Mouse (Mus musculus) CH12.LX (cell line): ENCODE data around the gene Gtf2h1. TPM values are rescaled to one million over a fixed set of nuclear protein-coding genes. Genes with fewer than 3 reads are reported as not detected.

ENCODE experiments used
- DNase-seq: peaks from one replicate; pipeline ENCODE4 v3.0.0-alpha.2; 2013; ENCODE audit errors: extremely low read depth
- H3K27ac ChIP-seq: 2 replicates; pipeline ENCODE4 v1.5.1; 2012; ENCODE audit warnings: low read depth, mild to moderate bottlenecking, control low read depth, moderate library complexity; ENCODE audit not compliant: insufficient read depth
- H3K27me3 ChIP-seq: replicated peaks from 2 replicates; pipeline ENCODE3; 2012; ENCODE audit warnings: inconsistent platforms
- H3K36me3 ChIP-seq, 2 experiments: replicated peaks in 1 of 2; 2 replicates each; pipeline versions ENCODE3 to v1.6.1; 2012; ENCODE audit warnings: inconsistent platforms in 1 of 2, low read length in 1 of 2, mild to moderate bottlenecking in 1 of 2, mixed read lengths in 1 of 2, moderate library complexity in 1 of 2; ENCODE audit not compliant: control insufficient read depth in 1 of 2, insufficient read depth in 1 of 2
- H3K4me1 ChIP-seq, 2 experiments: 2 replicates each; pipeline ENCODE4 v1.6.1; 2012; ENCODE audit warnings: inconsistent platforms in 1 of 2, moderate library complexity in 1 of 2; ENCODE audit not compliant: insufficient read depth in 2 of 2, control insufficient read depth in 1 of 2
- H3K4me2 ChIP-seq: 2 replicates; pipeline ENCODE4 v1.6.1; 2012; ENCODE audit warnings: low read depth, mild to moderate bottlenecking, control low read depth; ENCODE audit not compliant: poor library complexity, insufficient read depth, severe bottlenecking
- H3K4me3 ChIP-seq, 3 experiments: fragments of 150-350 bp in 1 of 3; sonication (generic) in 1 of 3; replicated peaks in 1 of 3; 2 replicates each; pipeline versions ENCODE3 to v1.5.1; 2011 to 2012; ENCODE audit warnings: low read depth in 2 of 3, low read length in 2 of 3, mild to moderate bottlenecking in 2 of 3, moderate library complexity in 2 of 3, control low read depth in 1 of 3, improper control_type of control experiment in 1 of 3, inconsistent platforms in 1 of 3, mixed read lengths in 1 of 3; ENCODE audit not compliant: poor library complexity in 1 of 3
- H3K79me2 ChIP-seq: replicated peaks from 2 replicates; pipeline ENCODE4 v1.6.1; 2012; ENCODE audit warnings: mild to moderate bottlenecking, moderate library complexity; ENCODE audit not compliant: control insufficient read depth, poor library complexity, insufficient read depth, severe bottlenecking; ENCODE audit errors: extremely low read depth
- H3K9ac ChIP-seq: 2 replicates; pipeline ENCODE4 v1.6.1; 2012; ENCODE audit warnings: low read depth, mild to moderate bottlenecking, control low read depth, moderate library complexity; ENCODE audit not compliant: insufficient read depth
- H3K9me3 ChIP-seq: replicated peaks from 2 replicates; pipeline ENCODE3; 2012; ENCODE audit warnings: low read length, inconsistent platforms, mixed read lengths
- BHLHE40 ChIP-seq: IDR thresholded peaks from 2 replicates; pipeline ENCODE4 v1.6.1; 2011; ENCODE audit warnings: mild to moderate bottlenecking, low read depth, low read length, improper control_type of control experiment
- CHD1 ChIP-seq: IDR thresholded peaks from 2 replicates; pipeline ENCODE4 v1.6.1; 2012; ENCODE audit warnings: low read depth, low read length, improper control_type of control experiment, inconsistent platforms
- CTCF ChIP-seq, 2 experiments: IDR thresholded peaks in 1 of 2; conservative IDR thresholded peaks in 1 of 2; 2 replicates each; pipeline ENCODE4 v1.5.1; 2011 to 2012; ENCODE audit warnings: low read depth in 2 of 2, low read length in 2 of 2, improper control_type of control experiment in 1 of 2, inconsistent platforms in 1 of 2, mild to moderate bottlenecking in 1 of 2, moderate library complexity in 1 of 2
- E2F4 ChIP-seq: IDR thresholded peaks from 2 replicates; pipeline ENCODE4 v1.6.1; 2011; ENCODE audit warnings: low read depth, low read length, improper control_type of control experiment; ENCODE audit not compliant: insufficient replicate concordance
- EP300 ChIP-seq: IDR thresholded peaks from 2 replicates; pipeline ENCODE4 v1.6.1; 2011; ENCODE audit warnings: low read length, improper control_type of control experiment
- ETS1 ChIP-seq: conservative IDR thresholded peaks from 2 replicates; pipeline ENCODE4 v1.6.1; 2012; ENCODE audit warnings: low read depth, mild to moderate bottlenecking, inconsistent platforms, low read length, improper control_type of control experiment, moderate library complexity
- JUN ChIP-seq: IDR thresholded peaks from 2 replicates; pipeline ENCODE4 v1.6.1; 2011; ENCODE audit warnings: low read depth, mild to moderate bottlenecking, low read length, improper control_type of control experiment, moderate library complexity; ENCODE audit not compliant: insufficient read depth
- JUND ChIP-seq: conservative IDR thresholded peaks from 2 replicates; pipeline ENCODE4 v1.6.1; 2011; ENCODE audit warnings: low read depth, low read length, improper control_type of control experiment
- KAT2A ChIP-seq: IDR thresholded peaks from 2 replicates; pipeline ENCODE4 v1.6.1; 2012; ENCODE audit warnings: low read length, improper control_type of control experiment, inconsistent platforms; ENCODE audit not compliant: insufficient replicate concordance
- MAFK ChIP-seq: IDR thresholded peaks from 2 replicates; pipeline ENCODE4 v1.6.1; 2011; ENCODE audit warnings: low read length, improper control_type of control experiment; ENCODE audit not compliant: insufficient replicate concordance
- MAZ ChIP-seq: IDR thresholded peaks from 2 replicates; pipeline ENCODE4 v1.6.1; 2012; ENCODE audit warnings: low read depth, mild to moderate bottlenecking, inconsistent platforms, low read length, improper control_type of control experiment, moderate library complexity
- MXI1 ChIP-seq: IDR thresholded peaks from 2 replicates; pipeline ENCODE4 v1.6.1; 2011; ENCODE audit warnings: mild to moderate bottlenecking, low read depth, low read length, improper control_type of control experiment
- NELFE ChIP-seq: IDR thresholded peaks from 2 replicates; pipeline ENCODE4 v1.6.1; 2011; ENCODE audit warnings: low read depth, low read length, improper control_type of control experiment
- NRF1 ChIP-seq: IDR thresholded peaks from 2 replicates; pipeline ENCODE4 v1.6.1; 2014; ENCODE audit warnings: low read depth, mild to moderate bottlenecking, inconsistent platforms, low read length, improper control_type of control experiment, moderate library complexity
- POLR2AphosphoS2 ChIP-seq: IDR thresholded peaks from 2 replicates; pipeline ENCODE4 v1.6.1; 2011; ENCODE audit warnings: low read depth, low read length, improper control_type of control experiment
- RAD21 ChIP-seq: IDR thresholded peaks from 2 replicates; pipeline ENCODE4 v1.6.1; 2011; ENCODE audit warnings: low read depth, mild to moderate bottlenecking, low read length, improper control_type of control experiment, moderate library complexity
- RCOR1 ChIP-seq: conservative IDR thresholded peaks from 2 replicates; pipeline ENCODE4 v1.6.1; 2012; ENCODE audit warnings: low read depth, mild to moderate bottlenecking, inconsistent platforms, low read length, improper control_type of control experiment
- SIN3A ChIP-seq: IDR thresholded peaks from 2 replicates; pipeline ENCODE4 v1.6.1; 2012; ENCODE audit warnings: low read length, improper control_type of control experiment, inconsistent platforms
- TBP ChIP-seq: conservative IDR thresholded peaks from 2 replicates; pipeline ENCODE4 v1.6.1; 2011; ENCODE audit warnings: low read depth, low read length, improper control_type of control experiment
- UBTF ChIP-seq: IDR thresholded peaks from 2 replicates; pipeline ENCODE4 v1.6.1; 2012; ENCODE audit warnings: low read depth, mild to moderate bottlenecking, inconsistent platforms, low read length, improper control_type of control experiment, moderate library complexity
- USF2 ChIP-seq: conservative IDR thresholded peaks from 2 replicates; pipeline ENCODE4 v1.6.1; 2011; ENCODE audit warnings: low read depth, low read length, improper control_type of control experiment
- ZC3H11A ChIP-seq: IDR thresholded peaks from 2 replicates; pipeline ENCODE4 v1.6.1; 2012; ENCODE audit warnings: low read depth, mild to moderate bottlenecking, inconsistent platforms, low read length, improper control_type of control experiment
- ZMIZ1 ChIP-seq: IDR thresholded peaks from 2 replicates; pipeline ENCODE4 v1.6.1; 2012; ENCODE audit warnings: low read depth, mild to moderate bottlenecking, inconsistent platforms, low read length, improper control_type of control experiment
- ZNF384 ChIP-seq: IDR thresholded peaks from 2 replicates; pipeline ENCODE4 v1.6.1; 2012; ENCODE audit warnings: low read depth, low read length, improper control_type of control experiment, inconsistent platforms
- dilution Hi-C: fragments of 300-500 bp; cut with MboI; formaldehyde crosslinking; loops from 2 replicates; pipeline ENCODE4 v1.14.3; 2020; ENCODE audit warnings: low sequenced_read_pairs; ENCODE audit not compliant: extremely low pct_unique_long_range_greater_than_20kb, extremely low pct_ligation_motif_present
- in situ Hi-C: fragments of 300-500 bp; cut with MboI; formaldehyde crosslinking; loops from 3 replicates; pipeline ENCODE4 v1.14.3; 2019; ENCODE audit warnings: low sequenced_read_pairs, low pct_ligation_motif_present, low pct_unique_long_range_greater_than_20kb, mixed read lengths
- polyA plus RNA-seq: library from polyadenylated mRNA; unstranded; fragments of >175 nt; gene quantifications from 2 replicates; pipeline ENCODE4 v1.2.1, GENCODE M21; 2012; ENCODE audit warnings: low read depth; ENCODE audit not compliant: insufficient read length
- total RNA-seq, 2 experiments: library from RNA; depleted of rRNA; stranded (reverse); fragments of 300-350 nt in 1 of 2; fragments of >200 nt in 1 of 2; gene quantifications; 2 replicates each; pipeline ENCODE4 v1.2.3; 2012 to 2014

The Gtf2h1 gene
- total and polyA plus RNA-seq, 3 experiments, result 79.2 to 172 (median 161) TPM

GRCm38 (mm10) chr7:46840326-46840725, 44.4 kb downstream of the Gtf2h1 start:
- in situ Hi-C loops (no loop called here), dilution Hi-C loops (no loop called here)
- no peaks in the 10 kb centered on the region for H3K27me3 ChIP-seq
- no peak for TF ChIP-seq MAFK
- TF ChIP-seq NELFE, result no peak
- no peak for TF ChIP-seq CHD1
- TF ChIP-seq POLR2AphosphoS2, result no peak
- no peak for TF ChIP-seq CTCF (conservative IDR thresholded peaks at IDR 0.05 in 1 of 2, IDR thresholded peaks at IDR 0.05 in 1 of 2; ENCODE audit: low read depth in 2 of 2, low read length in 2 of 2)
- TF ChIP-seq KAT2A, result no peak
- no peak for TF ChIP-seq UBTF
- no peak for TF ChIP-seq JUN
- TF ChIP-seq ZC3H11A, result no peak
- no peak for TF ChIP-seq USF2
- no peak for TF ChIP-seq EP300
- TF ChIP-seq ETS1, result no peak
- no peak for TF ChIP-seq E2F4
- no peak for TF ChIP-seq MAZ
- TF ChIP-seq BHLHE40, result no peak
- TF ChIP-seq RCOR1, result no peak
- no peak for TF ChIP-seq SIN3A
- TF ChIP-seq, all 38 proteins: peak for 0
- Histone ChIP-seq H3K4me3 (no peak overlapping the region), H3K4me1 (peaks cover 5 to 29% of the 10 kb centered on the region in 2 experiments; a peak in 3 of 4 replicates), H3K36me3 (peaks cover 0 to 4% of the 10 kb centered on the region in 2 experiments), H3K4me2 (no peak overlapping the region), H3K9me3 (no peaks in the 10 kb centered on the region), H3K79me2 (no peaks in the 10 kb centered on the region), H3K27ac (no peak overlapping the region), H3K9ac (no peak overlapping the region)
- no peak for DNase-seq

- H3K4me2 ChIP-seq, result no peak within 1 kb of the TSS
- H3K9ac ChIP-seq, result no peak within 1 kb of the TSS
- H3K4me3 ChIP-seq, result no peak within 1 kb of the TSS
- in situ Hi-C loops (no loop called here), dilution Hi-C loops (no loop called here)
- H3K27me3 ChIP-seq, result no peaks in the 10 kb centered on the region
- H3K4me1 ChIP-seq, result peaks cover 5 to 26% of the 10 kb centered on the region in 2 experiments; a peak in 3 of 4 replicates
- DNase-seq, result no peak
- H3K79me2 ChIP-seq, result peaks cover 2% of the 10 kb centered on the region
- TF ChIP-seq ZMIZ1 (no peak), NRF1 (no peak), ZC3H11A (no peak), MXI1 (no peak), TBP (no peak), BHLHE40 (no peak), MAZ (no peak), E2F4 (no peak), UBTF (no peak), JUND (no peak), MAFK (no peak), ZNF384 (no peak), RAD21 (no peak), JUN (no peak)
- H3K36me3 ChIP-seq, result peaks cover 0 to 4% of the 10 kb centered on the region in 2 experiments
- no peaks in the 10 kb centered on the region for H3K9me3 ChIP-seq
- H3K27ac ChIP-seq, result no peak within 1 kb of the TSS
These were observed 45.1 kb downstream of the Gtf2h1 start, which contains the start of gene Ldha for GRCm38 (mm10) chr7:46840787-46841525. Ldha (plus strand) TSS chr7:46841475.
